Mouse (Mus musculus): ENCODE measurements around the gene Taf1d.

DNA sequence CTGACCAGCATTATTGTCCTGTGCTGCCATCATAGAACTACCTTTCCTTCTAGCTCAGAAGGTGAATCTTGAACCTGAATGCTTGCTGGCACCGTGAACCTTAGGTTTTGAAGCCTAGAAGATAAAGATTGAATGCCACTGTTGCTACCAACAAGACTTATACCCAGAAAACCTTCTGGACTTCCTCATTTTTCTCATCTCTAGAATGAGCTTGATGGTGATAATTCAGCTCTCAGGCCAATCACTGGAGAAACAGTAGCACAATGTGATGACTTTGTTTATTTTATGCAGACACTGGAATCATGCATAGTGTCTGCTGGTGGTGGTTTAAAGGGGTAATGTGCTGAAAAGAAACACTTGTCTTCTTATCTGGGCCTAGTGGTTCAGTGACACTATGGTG lies 58.8 kb downstream of the Taf1d start:
- no peak for TF ChIP-seq CTCF (conservative IDR thresholded peaks at IDR 0.05; ENCODE audit: insufficient read depth, insufficient read length, low read depth, low read length)
- no peak for TF ChIP-seq POLR2A (IDR thresholded peaks at IDR 0.05; ENCODE audit: low read depth, low read length)

Data from kidney, adult 2 months (tissue).